Mouse (Mus musculus) adipocyte (in vitro differentiated cells): ENCODE data around the gene Gm45711.
"Not testable (repeated sequence)": the region's sequence is repeated elsewhere in the genome, so short reads cannot be mapped to it uniquely, and the experiment has no call there.

Experiments
- DNase-seq: peaks from one replicate; pipeline ENCODE4 v3.0.0-alpha.2; 2016; ENCODE audit warnings: low spot score

Gm45711 gene

GRCm38 (mm10) chr8:104321267-104321666 is 11.4 kb upstream of the Gm45711 start, which contains the start of gene Gm11020:
Gene Gm11020, plus strand, starts transcription at chr8:104321567.
- not testable (repeated sequence) for DNase-seq

DNA sequence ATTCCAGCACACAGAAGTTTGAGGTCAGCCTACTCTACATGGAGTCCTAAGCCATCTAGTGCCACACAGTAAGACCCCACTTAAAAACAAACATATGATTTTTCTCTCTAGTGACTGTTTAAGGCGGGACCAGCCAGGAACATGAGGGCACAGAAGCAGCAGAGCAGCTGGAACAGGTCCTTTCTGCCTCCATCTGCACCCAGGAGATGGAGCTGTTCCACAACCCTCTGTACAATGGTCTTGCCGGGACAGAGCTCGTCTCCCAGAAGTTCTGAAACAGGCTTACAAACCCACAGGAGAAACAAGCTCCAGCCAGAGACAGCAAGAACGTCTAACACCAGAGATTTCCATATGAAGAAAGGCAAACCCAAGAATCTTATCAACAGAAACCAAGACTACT is 3.4 kb upstream of the Gm45711 start:
- peak; percentile 22 for DNase-seq

DNA sequence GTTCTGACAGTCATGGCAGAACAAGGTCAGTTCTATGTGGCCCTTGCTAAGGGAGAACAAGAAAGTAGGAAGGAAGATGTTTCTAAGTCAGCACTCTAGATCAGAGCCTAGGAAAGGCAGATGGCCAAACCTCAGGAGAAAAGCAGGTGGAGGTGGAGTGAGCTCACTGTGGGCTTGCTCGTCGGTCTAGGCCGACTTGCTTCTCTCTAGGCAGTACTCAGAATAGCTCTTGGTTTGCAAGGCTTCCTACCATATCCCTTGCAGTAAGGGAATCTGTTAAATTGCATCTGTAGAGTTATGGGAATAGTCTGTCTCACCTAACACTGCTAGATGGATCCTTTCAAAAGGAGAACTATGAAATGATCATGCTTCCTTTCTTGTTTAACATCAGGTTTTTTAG is 2.1 kb upstream of the Gm45711 start:
- not testable (repeated sequence) for DNase-seq

DNA sequence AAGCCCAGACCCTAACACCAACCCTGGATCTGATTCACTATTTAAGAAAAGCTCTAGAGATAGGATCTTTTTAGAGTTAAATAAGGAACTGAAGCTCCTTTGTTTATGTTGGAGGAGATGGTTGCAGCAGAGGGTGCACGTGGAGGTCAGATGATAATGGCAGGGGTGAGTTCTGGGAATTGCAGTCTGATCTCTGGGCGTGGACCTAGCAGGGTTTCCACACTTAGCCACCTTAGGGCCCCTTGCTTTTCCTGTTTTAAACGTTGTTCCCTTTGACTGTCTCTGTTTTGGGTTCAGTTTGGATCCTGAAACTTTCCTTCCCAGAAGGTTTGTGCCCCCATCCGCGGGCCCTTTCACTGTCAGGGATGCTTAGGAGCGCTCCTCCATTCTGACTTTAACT is 1.5 kb downstream of the Gm45711 start:
- DNase-seq, result not testable (repeated sequence)

- DNase-seq, result no peak
These were observed 4.9 kb downstream of the Gm45711 start for GRCm38 (mm10) chr8:104304962-104305361.

DNA sequence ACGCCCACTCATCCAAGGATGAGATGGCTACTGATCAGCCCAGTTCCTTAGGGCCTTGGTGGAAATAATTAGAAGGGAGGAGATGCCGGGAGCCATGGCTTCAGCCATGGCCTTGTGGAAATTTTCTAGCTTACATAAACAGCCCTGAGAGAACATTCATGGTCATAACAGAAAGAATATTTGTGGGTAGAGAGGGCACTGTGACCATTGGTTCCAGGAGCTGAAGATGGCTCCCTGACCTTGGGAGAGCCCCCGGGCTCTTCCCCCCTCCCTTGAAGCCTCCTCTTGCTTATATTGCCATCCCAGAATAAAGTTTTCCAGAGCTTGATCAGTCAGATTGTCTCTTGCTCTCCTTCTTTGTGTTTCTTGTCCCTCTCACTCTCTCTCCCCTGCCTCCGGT is 7.3 kb downstream of the Gm45711 start:
- DNase-seq, result not testable (repeated sequence)

- DNase-seq, result not testable (repeated sequence)
These were observed 8.3 kb downstream of the Gm45711 start for GRCm38 (mm10) chr8:104301577-104301976.

DNA sequence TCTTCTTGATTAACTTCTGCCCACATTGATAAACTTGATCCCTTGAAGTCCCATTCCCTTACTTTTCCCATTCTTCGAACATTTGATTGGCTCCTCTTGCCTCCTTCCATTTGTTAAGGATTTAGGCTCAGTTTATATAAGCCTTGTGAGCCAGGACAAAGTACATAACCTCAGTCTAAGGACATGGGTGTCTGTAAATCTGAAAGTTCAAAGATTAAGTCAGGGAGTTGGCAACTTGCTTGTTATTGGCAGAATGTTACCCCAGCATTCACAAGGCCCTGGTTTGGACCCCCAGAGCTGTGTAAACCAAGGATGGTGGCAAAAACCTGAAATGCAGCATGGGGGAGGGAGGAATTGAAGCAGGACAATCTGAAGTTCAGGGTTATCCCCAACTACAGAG is 15.5 kb downstream of the Gm45711 start:
- DNase-seq, result no peak

DNA sequence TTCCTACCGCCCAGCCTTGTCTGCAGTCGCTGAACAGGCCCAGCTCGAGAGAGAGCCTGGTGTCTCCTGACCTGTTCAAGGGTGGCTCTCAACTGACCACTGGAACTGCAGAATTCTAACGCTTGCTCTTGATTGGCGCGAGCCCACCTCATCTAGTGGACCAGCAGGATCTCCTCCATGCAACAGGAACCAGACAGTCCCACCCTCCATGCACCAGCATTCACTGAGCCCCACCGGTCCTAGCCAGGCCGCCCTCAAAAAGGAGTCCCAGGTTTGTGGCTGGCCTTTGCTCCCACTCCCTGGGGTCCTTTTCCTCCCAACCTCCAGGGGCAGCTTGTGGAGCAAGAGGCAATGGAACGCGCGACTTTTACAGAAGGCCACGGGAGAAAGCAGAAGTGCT is 16.8 kb downstream of the Gm45711 start, which contains the start of gene Cmtm2a:
Cmtm2a (minus strand) TSS at position 101 of the 400 bp plus-strand sequence.
- not testable (repeated sequence) for DNase-seq

- DNase-seq, result no peak
These were observed 40.9 kb downstream of the Gm45711 start for GRCm38 (mm10) chr8:104268937-104269440.

DNA sequence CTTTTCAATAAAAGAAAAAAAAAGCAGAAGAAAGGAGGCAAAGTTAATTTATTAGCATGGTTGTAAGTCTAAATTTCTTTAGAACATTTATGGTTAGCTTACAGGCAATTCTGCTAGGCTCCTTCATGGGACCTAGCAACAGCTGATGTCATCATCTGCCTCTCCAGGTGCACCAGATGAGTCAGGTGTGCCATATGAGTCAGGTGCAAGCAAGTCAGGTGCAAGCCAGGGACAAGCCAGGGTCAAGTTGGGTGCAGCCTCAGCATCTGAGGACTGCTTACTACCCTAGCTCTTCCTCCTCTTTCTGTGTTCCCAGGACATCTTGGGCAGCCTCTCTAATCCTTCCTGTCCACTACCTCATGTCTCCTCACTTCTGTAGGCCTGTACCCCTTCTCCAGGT is 41.5 kb downstream of the Gm45711 start:
- DNase-seq, result no peak

DNA sequence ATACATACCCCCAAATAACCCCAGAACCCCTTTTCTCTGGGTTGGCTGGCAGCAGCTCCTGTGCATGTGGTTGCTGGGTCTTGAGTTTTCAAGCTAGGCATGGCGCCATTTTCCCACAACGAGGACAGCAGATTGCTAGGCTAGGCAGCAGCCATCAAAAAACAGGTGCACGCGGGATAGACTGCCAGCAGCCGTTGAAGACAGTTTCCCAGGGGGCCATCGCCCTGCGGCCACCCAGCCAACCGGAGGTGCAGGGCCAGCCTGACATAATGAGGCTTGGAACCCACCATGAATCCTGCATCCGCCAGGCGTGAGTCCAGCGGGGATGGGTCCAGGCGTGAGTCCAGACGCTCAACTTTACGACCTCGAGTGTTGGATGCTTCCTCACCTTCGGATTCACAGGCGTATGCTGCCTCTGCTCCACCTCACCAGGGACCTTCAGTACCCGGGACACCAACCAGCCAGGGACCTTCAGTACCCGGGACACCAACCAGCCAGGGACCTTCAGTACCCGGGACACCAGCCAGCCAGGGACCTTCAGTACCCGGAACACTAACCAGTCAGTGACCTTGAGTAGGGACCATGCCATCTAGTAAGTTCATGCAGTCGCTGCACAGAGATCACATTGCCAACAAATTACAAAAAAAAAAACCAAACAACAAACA is 45.5 kb downstream of the Gm45711 start:
- not testable (repeated sequence) for DNase-seq

GRCm38 (mm10) chr8:104261802-104262201 is 48.1 kb downstream of the Gm45711 start:
- not testable (repeated sequence) for DNase-seq

DNA sequence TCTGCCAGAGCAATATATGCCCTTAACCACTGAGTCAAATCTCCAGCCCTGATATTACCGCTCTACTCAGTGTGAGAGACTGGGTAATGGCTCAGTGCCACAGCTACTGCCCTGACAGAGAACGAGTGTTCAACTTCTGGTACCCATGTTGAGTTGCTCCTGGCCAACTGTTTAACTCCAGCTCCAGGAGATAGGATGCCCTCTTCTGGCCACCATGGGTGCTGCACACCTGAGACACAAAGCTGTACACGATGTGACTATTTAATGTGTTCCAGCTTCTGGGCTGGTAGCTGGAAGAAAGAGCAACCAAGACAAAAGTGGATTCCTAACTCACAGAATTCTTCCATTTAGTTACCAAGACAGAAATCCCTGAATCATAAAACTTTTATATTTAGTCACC is 56.9 kb downstream of the Gm45711 start:
- DNase-seq, result no peak

- no peak for DNase-seq
These were observed 58.4 kb downstream of the Gm45711 start for GRCm38 (mm10) chr8:104251461-104251860.

DNA sequence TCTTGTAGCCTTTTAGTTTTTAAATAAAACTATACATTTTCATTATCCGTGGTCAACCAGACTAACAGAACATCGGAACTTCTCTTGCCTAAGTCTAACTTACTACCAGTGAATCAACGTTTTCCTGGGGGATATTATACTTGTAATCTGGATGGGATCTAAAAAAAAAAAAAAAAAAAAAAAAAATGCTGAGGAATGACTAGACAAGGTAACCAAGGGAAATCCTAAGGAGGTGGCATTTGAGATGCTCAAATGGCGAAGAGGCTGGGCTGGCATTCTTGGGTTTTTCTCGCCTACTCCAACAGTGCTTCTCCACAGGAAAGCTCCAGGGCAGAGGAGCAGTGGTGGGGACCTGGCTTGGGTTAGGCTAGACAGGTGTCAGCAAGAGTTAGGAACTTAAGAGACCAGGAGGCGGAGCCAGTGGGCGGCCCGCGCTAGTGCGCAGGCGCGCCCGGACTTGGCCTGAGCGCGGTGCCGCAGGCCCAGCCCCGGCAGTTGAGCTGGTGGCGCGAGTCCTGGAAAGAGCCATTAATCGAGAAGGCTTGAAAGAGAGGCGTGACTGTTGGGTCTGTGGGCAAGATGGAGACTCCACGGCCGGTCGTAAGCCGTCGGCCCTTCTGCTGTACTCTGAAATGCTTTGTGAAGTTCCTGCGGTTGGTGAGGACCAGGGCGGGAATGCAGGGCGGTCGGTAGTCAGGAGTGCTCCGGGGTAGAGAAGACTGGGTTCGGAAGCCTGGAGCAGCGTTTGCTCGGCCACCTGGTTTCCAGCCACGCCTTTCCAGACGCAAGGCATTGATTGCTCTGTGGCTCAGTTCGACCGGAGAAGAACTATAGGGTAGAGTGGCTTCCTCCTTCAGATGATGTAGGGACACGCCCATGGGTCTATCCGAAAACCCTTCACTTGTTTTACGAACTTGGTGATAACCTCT is 59.2 kb downstream of the Gm45711 start, which contains the start of gene Cklf:
Cklf (plus strand) TSS at position 423 of the 929 bp plus-strand sequence.
- peak; percentile 93 for DNase-seq

GRCm38 (mm10) chr8:104249442-104249996 is 60.4 kb downstream of the Gm45711 start:
- no peak for DNase-seq

GRCm38 (mm10) chr8:104248276-104248675 is 61.6 kb downstream of the Gm45711 start, which contains the start of gene Tk2:
Gene Tk2, minus strand, starts transcription at chr8:104248558.
- DNase-seq, result peak; percentile 90

- peak; percentile 24 for DNase-seq
These were observed 62.0 kb downstream of the Gm45711 start for GRCm38 (mm10) chr8:104247908-104248275.

DNA sequence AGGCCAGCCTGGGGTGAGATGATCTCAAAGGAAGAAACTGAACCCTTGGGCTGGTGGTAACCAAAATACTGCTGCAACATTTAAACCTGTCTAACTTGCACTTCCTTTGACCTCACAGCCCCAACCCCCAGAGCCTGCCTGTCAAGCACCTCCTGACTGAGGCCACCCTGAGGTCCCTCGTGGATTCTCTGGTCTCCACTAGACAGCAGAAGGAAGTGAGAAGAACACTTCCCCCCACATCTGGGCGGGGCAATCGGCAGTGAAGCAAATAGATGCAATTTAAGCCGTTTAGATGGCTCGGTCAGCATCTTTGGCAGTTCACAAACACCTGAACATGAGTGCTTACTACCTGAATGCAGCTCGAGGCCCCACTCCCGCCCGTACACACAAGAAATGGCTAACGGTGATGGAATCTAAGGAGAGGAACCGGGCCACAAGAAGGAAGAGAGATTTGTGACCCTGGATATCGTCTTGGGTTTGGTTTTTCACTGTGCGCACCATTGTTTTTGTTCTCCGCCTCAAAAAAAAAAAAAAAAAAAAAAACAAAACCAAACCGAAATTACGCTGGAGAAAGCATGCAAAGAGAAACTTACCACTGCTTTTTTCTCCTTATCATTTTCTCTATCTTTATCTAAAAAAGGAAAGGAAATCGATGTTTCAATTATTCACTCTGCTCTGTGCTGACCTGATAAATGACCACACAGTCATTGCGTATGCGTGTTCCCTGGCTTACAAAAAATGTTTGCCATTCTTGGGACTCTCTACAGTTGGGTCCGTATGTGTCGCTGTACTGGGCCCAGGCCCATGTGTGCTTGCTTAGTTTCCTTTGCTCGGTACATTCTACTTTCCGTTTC is 62.6 kb downstream of the Gm45711 start:
- no peak for DNase-seq

DNA sequence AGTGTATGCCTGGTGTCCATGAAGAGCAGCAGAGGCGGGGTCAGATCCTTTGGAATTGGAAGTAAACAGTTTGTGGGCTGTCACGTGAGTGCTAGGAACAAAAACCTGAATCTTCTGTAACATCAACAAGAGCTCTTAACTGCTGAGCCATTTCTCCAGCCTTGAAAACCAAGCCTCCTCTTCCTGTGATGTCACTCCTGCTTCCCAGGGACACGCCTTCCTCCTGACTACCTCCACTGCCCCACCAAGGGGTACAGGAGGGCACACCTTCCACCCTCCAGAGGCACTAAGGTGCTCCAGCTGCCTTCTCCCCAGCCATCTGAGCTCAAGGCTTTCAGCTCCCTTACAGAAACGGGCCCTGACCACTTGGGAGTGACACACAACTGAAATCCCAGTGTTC is 63.3 kb downstream of the Gm45711 start:
- DNase-seq, result no peak
